Mouse (Mus musculus) limb, embryonic 15.5 days (tissue): Measurements from ENCODE around the gene Cacng8. TPM values are rescaled to one million over a fixed set of nuclear protein-coding genes. Genes with fewer than 3 reads are reported as not detected.

Source experiments
- ATAC-seq: fragments of 200-750 bp; cut with Nextera tagmentation; 2 replicates; pipeline ENCODE4 v1.8.0; 2017; ENCODE audit warnings: low read depth, moderate TSS enrichment; ENCODE audit not compliant: insufficient number of reproducible peaks, low FRiP score, low TSS enrichment
- H3K27ac ChIP-seq: fragments of 300-500 bp; sonication (generic); 2 replicates; pipeline ENCODE4 v1.5.1; 2015; ENCODE audit warnings: moderate library complexity, mild to moderate bottlenecking, inconsistent platforms
- H3K27me3 ChIP-seq: fragments of 300-500 bp; sonication (generic); 2 replicates; pipeline ENCODE4 v1.6.1; 2015; ENCODE audit warnings: inconsistent platforms
- H3K36me3 ChIP-seq: fragments of 300-500 bp; sonication (generic); 2 replicates; pipeline ENCODE4 v1.6.1; 2015; ENCODE audit warnings: inconsistent platforms
- H3K4me1 ChIP-seq: fragments of 300-500 bp; sonication (generic); 2 replicates; pipeline ENCODE4 v1.6.1; 2015; ENCODE audit warnings: inconsistent platforms
- H3K4me2 ChIP-seq: fragments of 300-500 bp; sonication (generic); 2 replicates; pipeline ENCODE4 v1.6.1; 2015; ENCODE audit warnings: mild to moderate bottlenecking, inconsistent platforms
- H3K4me3 ChIP-seq: fragments of 300-500 bp; sonication (generic); 2 replicates; pipeline ENCODE4 v1.5.1; 2015; ENCODE audit warnings: mild to moderate bottlenecking, inconsistent platforms
- H3K9ac ChIP-seq: fragments of 300-500 bp; sonication (generic); 2 replicates; pipeline ENCODE4 v1.6.1; 2015; ENCODE audit warnings: inconsistent platforms
- H3K9me3 ChIP-seq: fragments of 300-500 bp; sonication (generic); 2 replicates; pipeline ENCODE4 v1.6.1; 2016; ENCODE audit warnings: inconsistent platforms
- WGBS: fragments of 180-500 bp; shearing (Covaris S2); methylation state at CpG from one replicate; pipeline ENCODE4 v1.1.7; 2015; 5-methylcytosine and 5-hydroxymethylcytosine counted together
- microRNA-seq: library from miRNA; unstranded; fragments of <30 nt; microRNA quantifications from one replicate; pipeline ENCODE4, GENCODE M21; 2016
- polyA plus RNA-seq: library from polyadenylated mRNA; unstranded; fragments of >200 nt; fragmentation: Nextera tagmentation; extraction: Ambion mirVana; gene quantifications from 2 replicates; pipeline ENCODE4 v1.2.1, GENCODE M21; 2015

Cacng8 gene
- polyA plus RNA-seq, 1 experiment from 2014 or later, result 2.6 TPM

DNA sequence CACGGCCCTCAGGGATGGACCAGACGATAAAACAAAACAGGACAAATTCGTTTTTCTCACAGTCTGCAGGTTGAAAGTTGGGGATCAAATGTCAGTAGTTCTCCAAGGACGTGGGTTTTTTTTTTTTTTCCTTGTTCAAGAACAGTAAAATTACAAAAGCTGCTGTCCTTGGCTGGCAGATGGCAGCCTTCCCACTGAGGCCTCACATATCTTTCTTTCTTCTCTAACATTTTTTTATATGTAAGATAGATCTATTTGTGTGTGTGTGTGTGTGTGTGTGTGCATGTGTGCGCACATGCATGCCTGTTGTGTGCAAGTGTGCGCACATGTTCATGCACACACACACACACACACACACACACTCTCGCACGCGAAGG lies 67.3 kb downstream of the Cacng8 start:
- WGBS, result 69% methylated on average over 9 of the region's 9 CpGs
- no peaks in the 10 kb centered on the region for H3K9me3 ChIP-seq
- H3K27me3 ChIP-seq, result no peaks in the 10 kb centered on the region
- H3K4me1 ChIP-seq, result 0 out of 2 replicates have a peak, but pooled peaks cover 2% of the 10 kb centered on the region
- no peak overlapping the region for H3K9ac ChIP-seq
- H3K36me3 ChIP-seq, result no peaks in the 10 kb centered on the region
- no peak overlapping the region for H3K4me2 ChIP-seq
- ATAC-seq, result no peak
- H3K27ac ChIP-seq, result 0 out of 2 replicates have a peak overlapping the region, but pooled peaks have one; percentile 33
- H3K4me3 ChIP-seq, result no peak overlapping the region

DNA sequence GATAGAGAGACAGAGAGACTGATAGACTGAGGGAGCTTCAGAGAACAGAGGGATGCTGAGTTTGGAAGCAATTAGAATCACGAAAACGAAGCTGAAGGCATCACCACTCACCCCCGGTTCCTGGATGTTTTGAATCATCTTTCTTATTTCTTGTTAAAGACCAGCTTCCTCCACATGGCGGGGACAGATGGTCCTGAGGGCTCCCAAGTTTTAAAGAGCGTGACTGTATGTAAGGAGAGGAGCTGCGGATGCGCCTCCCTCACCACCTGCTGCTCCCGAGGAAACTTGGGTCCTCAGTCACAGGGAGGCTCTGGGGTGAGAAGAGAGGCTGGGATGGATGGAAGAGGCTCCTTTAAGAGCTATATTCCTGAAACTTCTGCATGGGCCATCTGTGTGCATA lies 69.8 kb downstream of the Cacng8 start:
- ATAC-seq, result no peak
- 81% methylated on average over 8 of the region's 8 CpGs for WGBS
- Histone ChIP-seq H3K9ac (no peak overlapping the region), H3K27me3 (no peaks in the 10 kb centered on the region), H3K36me3 (no peaks in the 10 kb centered on the region), H3K4me2 (no peak overlapping the region), H3K4me3 (no peak overlapping the region), H3K27ac (no peak overlapping the region), H3K4me1 (no peaks in the 10 kb centered on the region), H3K9me3 (no peaks in the 10 kb centered on the region)

DNA sequence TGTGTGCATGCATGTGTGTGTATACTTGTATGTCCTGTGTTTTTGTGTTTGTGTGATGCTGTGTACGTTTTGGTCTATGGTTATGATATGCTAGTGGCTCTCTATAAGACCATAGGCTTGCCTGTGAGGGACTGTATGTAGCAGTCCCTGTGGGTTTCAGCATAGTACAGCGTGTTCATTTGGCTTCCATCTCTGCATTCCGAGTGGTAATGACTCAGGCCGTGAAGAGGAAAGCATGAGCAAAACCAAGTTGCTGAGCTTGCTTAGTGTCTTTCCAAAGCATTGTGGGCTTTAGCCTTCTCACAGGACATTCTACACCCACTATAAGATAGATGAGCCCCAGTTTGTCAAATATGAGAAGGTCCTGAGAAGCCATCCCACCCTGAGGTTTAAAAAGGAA lies 72.8 kb downstream of the Cacng8 start:
- Histone ChIP-seq H3K4me3 (no peak overlapping the region), H3K4me2 (no peak overlapping the region), H3K27me3 (no peaks in the 10 kb centered on the region), H3K9ac (no peak overlapping the region), H3K27ac (no peak overlapping the region), H3K36me3 (no peaks in the 10 kb centered on the region), H3K4me1 (no peaks in the 10 kb centered on the region), H3K9me3 (no peaks in the 10 kb centered on the region)
- WGBS, result 65% methylated on average over 4 of the region's 4 CpGs
- ATAC-seq, result no peak

Small RNA genes within 50 kb of the gene (microRNA-seq; reads per million reads assigned to microRNA genes)
- gene Gm23450, result 7.8 reads per million, percentile 21 among the genes with 10 or more reads in this experiment

Other genes with a start within 250 kb of the Cacng8 start
- gene AU018091, start 221.5 kb upstream of the Cacng8 start, polyA plus RNA-seq, result 0.11 and 0.20 TPM in 2 replicates
- 0.04 TPM in 1 of 2 replicates, not detected in the other for gene Nlrp12, start 140.9 kb upstream of the Cacng8 start, polyA plus RNA-seq
- gene Myadm, start 101.6 kb upstream of the Cacng8 start, polyA plus RNA-seq, result 125 and 177 TPM in 2 replicates
- gene Prkcg, start 101.5 kb upstream of the Cacng8 start, polyA plus RNA-seq, result 0.12 and 0.35 TPM in 2 replicates
- gene Cacng7, start 57.7 kb upstream of the Cacng8 start, polyA plus RNA-seq, result 1.7 and 2.6 TPM in 2 replicates
- gene Cacng6, start 33.5 kb downstream of the Cacng8 start, polyA plus RNA-seq, result 6.7 and 15.4 TPM in 2 replicates
- 0.77 and 0.95 TPM in 2 replicates for gene Tarm1, start 111.9 kb downstream of the Cacng8 start, polyA plus RNA-seq
- gene Oscar, start 225.5 kb downstream of the Cacng8 start, polyA plus RNA-seq, result 0.29 and 0.87 TPM in 2 replicates
- 425 and 461 TPM in 2 replicates for gene Ndufa3, start 226.7 kb downstream of the Cacng8 start, polyA plus RNA-seq
- 23.2 and 24.6 TPM in 2 replicates for gene Tfpt, start 239.2 kb downstream of the Cacng8 start, polyA plus RNA-seq
- 88.3 and 94.0 TPM in 2 replicates for gene Prpf31, start 239.3 kb downstream of the Cacng8 start, polyA plus RNA-seq